Mouse (Mus musculus) E14TG2a.4 (cell line): Measurements from ENCODE around the gene Ramp1.

ENCODE experiments used
- CTCF ChIP-seq: conservative IDR thresholded peaks from 2 replicates; pipeline ENCODE4 v1.5.1; 2014; ENCODE audit warnings: low read length
- POU5F1 ChIP-seq: IDR thresholded peaks from 2 replicates; pipeline ENCODE4 v1.6.1; 2014; ENCODE audit warnings: low read length, borderline replicate concordance

GRCm38 (mm10) chr1:91169157-91169556, 10.5 kb upstream of the Ramp1 start:
- TF ChIP-seq CTCF, result no peak
- no peak for TF ChIP-seq POU5F1
